Mouse (Mus musculus) hindbrain, embryonic 10.5 days (tissue): ENCODE data around the gene Fbn1. TPM values are rescaled to one million over a fixed set of nuclear protein-coding genes. Genes with fewer than 3 reads are reported as not detected.

Source experiments
- DNase-seq: peaks from one replicate; pipeline ENCODE4 v3.0.0-alpha.2; 2017; ENCODE audit warnings: low spot score
- H3K27ac ChIP-seq: fragments of 300-500 bp; sonication (generic); 2 replicates; pipeline ENCODE4 v1.5.1; 2016; ENCODE audit warnings: mild to moderate bottlenecking, moderate library complexity
- H3K27me3 ChIP-seq: fragments of 300-500 bp; sonication (generic); 2 replicates; pipeline ENCODE4 v1.6.1; 2016; ENCODE audit warnings: mild to moderate bottlenecking; ENCODE audit not compliant: poor library complexity, insufficient read depth, severe bottlenecking
- H3K36me3 ChIP-seq: fragments of 300-500 bp; sonication (generic); 2 replicates; pipeline ENCODE4 v1.6.1; 2016; ENCODE audit warnings: mild to moderate bottlenecking, moderate library complexity
- H3K4me1 ChIP-seq: fragments of 300-500 bp; sonication (generic); replicated peaks from 2 replicates; pipeline ENCODE4 v1.6.1; 2016; ENCODE audit warnings: mild to moderate bottlenecking
- H3K4me3 ChIP-seq: fragments of 300-500 bp; sonication (generic); 2 replicates; pipeline ENCODE4 v1.5.1; 2016; ENCODE audit warnings: mild to moderate bottlenecking, moderate library complexity
- H3K9me3 ChIP-seq: fragments of 300-500 bp; sonication (generic); 2 replicates; pipeline ENCODE4 v1.6.1; 2016; ENCODE audit warnings: mild to moderate bottlenecking, moderate library complexity
- WGBS: fragments of 180-500 bp; shearing (Covaris S2); methylation state at CpG from one replicate; pipeline ENCODE4 v1.1.7; 2016; 5-methylcytosine and 5-hydroxymethylcytosine counted together
- polyA plus RNA-seq: library from polyadenylated mRNA; unstranded; fragments of >200 nt; fragmentation: Nextera tagmentation; extraction: Ambion mirVana; gene quantifications from 2 replicates; pipeline ENCODE4 v1.2.1, GENCODE M21; 2016

The Fbn1 gene
- polyA plus RNA-seq, 1 experiment from 2014 or later: 7.0 TPM

- WGBS: 92% methylated on average over 6 of the region's 6 CpGs
- no peak overlapping the region for H3K27ac ChIP-seq
- no peaks in the 10 kb centered on the region for H3K27me3 ChIP-seq
- no peaks in the 10 kb centered on the region for H3K36me3 ChIP-seq
- no peaks in the 10 kb centered on the region for H3K9me3 ChIP-seq
- DNase-seq: no peak
- no peak overlapping the region for H3K4me3 ChIP-seq
- 0 out of 2 replicates have a peak, but pooled peaks cover 4% of the 10 kb centered on the region for H3K4me1 ChIP-seq
Observed at GRCm38 (mm10) chr2:125433524-125433923, 74.3 kb downstream of the Fbn1 start.

GRCm38 (mm10) chr2:125431491-125431890 lies 76.3 kb downstream of the Fbn1 start:
- H3K27me3 ChIP-seq: no peaks in the 10 kb centered on the region
- no peaks in the 10 kb centered on the region for H3K9me3 ChIP-seq
- no peak overlapping the region for H3K4me3 ChIP-seq
- H3K27ac ChIP-seq: no peak overlapping the region
- WGBS: 73% methylated on average over 6 of the region's 6 CpGs
- no peaks in the 10 kb centered on the region for H3K36me3 ChIP-seq
- H3K4me1 ChIP-seq: 0 out of 2 replicates have a peak, but pooled peaks cover 10% of the 10 kb centered on the region
- no peak for DNase-seq

- no peaks in the 10 kb centered on the region for H3K36me3 ChIP-seq
- no peak for DNase-seq
- WGBS: 76% methylated on average over 10 of the region's 10 CpGs
- H3K27ac ChIP-seq: no peak overlapping the region
- H3K4me1 ChIP-seq: 0 out of 2 replicates have a peak, but pooled peaks cover 10% of the 10 kb centered on the region
- H3K27me3 ChIP-seq: no peaks in the 10 kb centered on the region
- H3K9me3 ChIP-seq: no peaks in the 10 kb centered on the region
- H3K4me3 ChIP-seq: no peak overlapping the region
Observed at GRCm38 (mm10) chr2:125428811-125429438, 78.9 kb downstream of the Fbn1 start.

GRCm38 (mm10) chr2:125420604-125421003 lies 87.2 kb downstream of the Fbn1 start:
- no peaks in the 10 kb centered on the region for H3K36me3 ChIP-seq
- 87% methylated on average over 9 of the region's 9 CpGs for WGBS
- H3K27me3 ChIP-seq: no peaks in the 10 kb centered on the region
- H3K27ac ChIP-seq: no peak overlapping the region
- no peaks in the 10 kb centered on the region for H3K9me3 ChIP-seq
- no peak overlapping the region for H3K4me3 ChIP-seq
- H3K4me1 ChIP-seq: no peaks in the 10 kb centered on the region
- DNase-seq: no peak

GRCm38 (mm10) chr2:125419681-125420080 lies 88.1 kb downstream of the Fbn1 start:
- no peaks in the 10 kb centered on the region for H3K36me3 ChIP-seq
- no peaks in the 10 kb centered on the region for H3K27me3 ChIP-seq
- H3K9me3 ChIP-seq: no peaks in the 10 kb centered on the region

GRCm38 (mm10) chr2:125418546-125418945 lies 89.2 kb downstream of the Fbn1 start:
- no peaks in the 10 kb centered on the region for H3K27me3 ChIP-seq
- H3K4me3 ChIP-seq: no peak overlapping the region
- no peaks in the 10 kb centered on the region for H3K36me3 ChIP-seq
- DNase-seq: no peak
- no peak overlapping the region for H3K27ac ChIP-seq
- no peaks in the 10 kb centered on the region for H3K4me1 ChIP-seq
- WGBS: 82% methylated on average over 4 of the region's 4 CpGs
- no peaks in the 10 kb centered on the region for H3K9me3 ChIP-seq

More at GRCm38 (mm10) chr2:125419681-125420080, 88.1 kb downstream of the Fbn1 start:
- Histone ChIP-seq H3K27ac (no peak overlapping the region), H3K4me3 (no peak overlapping the region), H3K4me1 (no peaks in the 10 kb centered on the region)
- WGBS: 80% methylated on average over 4 of the region's 4 CpGs
- DNase-seq: no peak

- H3K4me3 ChIP-seq: no peak overlapping the region
- no peaks in the 10 kb centered on the region for H3K4me1 ChIP-seq
- H3K27me3 ChIP-seq: no peaks in the 10 kb centered on the region
- no peaks in the 10 kb centered on the region for H3K9me3 ChIP-seq
- DNase-seq: no peak
- no peak overlapping the region for H3K27ac ChIP-seq
- WGBS: 81% methylated on average over 10 of the region's 10 CpGs
- peaks cover 6% of the 10 kb centered on the region; the same call in 1 of the 2 replicates for H3K36me3 ChIP-seq
Observed at GRCm38 (mm10) chr2:125416541-125417245, 91.1 kb downstream of the Fbn1 start.

- H3K4me1 ChIP-seq: no peaks in the 10 kb centered on the region
- peaks cover 8% of the 10 kb centered on the region; the same call in 1 of the 2 replicates for H3K36me3 ChIP-seq
- 94% methylated on average over 15 of the region's 15 CpGs for WGBS
- H3K27ac ChIP-seq: no peak overlapping the region; the same call in 1 of the 2 replicates
- H3K4me3 ChIP-seq: no peak overlapping the region
- no peaks in the 10 kb centered on the region for H3K9me3 ChIP-seq
- no peak for DNase-seq
- H3K27me3 ChIP-seq: no peaks in the 10 kb centered on the region
Observed at GRCm38 (mm10) chr2:125412351-125412750, 95.4 kb downstream of the Fbn1 start.

- Histone ChIP-seq H3K4me3 (no peak overlapping the region), H3K27ac (no peak overlapping the region), H3K27me3 (no peaks in the 10 kb centered on the region), H3K4me1 (no peaks in the 10 kb centered on the region), H3K9me3 (no peaks in the 10 kb centered on the region), H3K36me3 (peaks cover 8% of the 10 kb centered on the region; the same call in 1 of the 2 replicates)
- WGBS: 84% methylated on average over 3 of the region's 3 CpGs
- DNase-seq: no peak
Observed at GRCm38 (mm10) chr2:125411777-125412176, 96.0 kb downstream of the Fbn1 start.

- H3K27ac ChIP-seq: no peak overlapping the region
- no peak for DNase-seq
- H3K36me3 ChIP-seq: no peaks in the 10 kb centered on the region
- H3K27me3 ChIP-seq: no peaks in the 10 kb centered on the region
- WGBS: 89% methylated on average over 4 of the region's 4 CpGs
- H3K4me1 ChIP-seq: no peaks in the 10 kb centered on the region
- no peak overlapping the region for H3K4me3 ChIP-seq
- H3K9me3 ChIP-seq: no peaks in the 10 kb centered on the region
Observed at GRCm38 (mm10) chr2:125404509-125405105, 103.2 kb downstream of the Fbn1 start.

- Histone ChIP-seq H3K9me3 (no peaks in the 10 kb centered on the region), H3K4me3 (no peak overlapping the region), H3K4me1 (0 out of 2 replicates have a peak, but pooled peaks cover 2% of the 10 kb centered on the region), H3K27ac (no peak overlapping the region), H3K27me3 (no peaks in the 10 kb centered on the region), H3K36me3 (no peaks in the 10 kb centered on the region)
- 87% methylated on average over 1 of the region's 1 CpGs for WGBS
- DNase-seq: no peak
Observed at GRCm38 (mm10) chr2:125402276-125402675, 105.5 kb downstream of the Fbn1 start.

- H3K4me3 ChIP-seq: no peak overlapping the region
- H3K27ac ChIP-seq: no peak overlapping the region
- no peak for DNase-seq
- H3K4me1 ChIP-seq: 0 out of 2 replicates have a peak, but pooled peaks cover 2% of the 10 kb centered on the region
- 91% methylated on average over 3 of the region's 3 CpGs for WGBS
- H3K9me3 ChIP-seq: no peaks in the 10 kb centered on the region
- H3K36me3 ChIP-seq: peaks cover 6% of the 10 kb centered on the region; the same call in 1 of the 2 replicates
- no peaks in the 10 kb centered on the region for H3K27me3 ChIP-seq
Observed at GRCm38 (mm10) chr2:125400121-125400520, 107.7 kb downstream of the Fbn1 start.

GRCm38 (mm10) chr2:125397796-125398195 lies 110.0 kb downstream of the Fbn1 start:
- WGBS: 87% methylated on average over 7 of the region's 7 CpGs
- H3K9me3 ChIP-seq: no peaks in the 10 kb centered on the region
- no peak for DNase-seq
- 0 out of 2 replicates have a peak, but pooled peaks cover 2% of the 10 kb centered on the region for H3K4me1 ChIP-seq
- H3K27ac ChIP-seq: no peak overlapping the region
- H3K27me3 ChIP-seq: no peaks in the 10 kb centered on the region
- H3K36me3 ChIP-seq: peaks cover 6% of the 10 kb centered on the region; the same call in 1 of the 2 replicates
- H3K4me3 ChIP-seq: no peak overlapping the region
